Mouse (Mus musculus): ENCODE results near the gene Plekhg2.

Plekhg2 gene

DNA sequence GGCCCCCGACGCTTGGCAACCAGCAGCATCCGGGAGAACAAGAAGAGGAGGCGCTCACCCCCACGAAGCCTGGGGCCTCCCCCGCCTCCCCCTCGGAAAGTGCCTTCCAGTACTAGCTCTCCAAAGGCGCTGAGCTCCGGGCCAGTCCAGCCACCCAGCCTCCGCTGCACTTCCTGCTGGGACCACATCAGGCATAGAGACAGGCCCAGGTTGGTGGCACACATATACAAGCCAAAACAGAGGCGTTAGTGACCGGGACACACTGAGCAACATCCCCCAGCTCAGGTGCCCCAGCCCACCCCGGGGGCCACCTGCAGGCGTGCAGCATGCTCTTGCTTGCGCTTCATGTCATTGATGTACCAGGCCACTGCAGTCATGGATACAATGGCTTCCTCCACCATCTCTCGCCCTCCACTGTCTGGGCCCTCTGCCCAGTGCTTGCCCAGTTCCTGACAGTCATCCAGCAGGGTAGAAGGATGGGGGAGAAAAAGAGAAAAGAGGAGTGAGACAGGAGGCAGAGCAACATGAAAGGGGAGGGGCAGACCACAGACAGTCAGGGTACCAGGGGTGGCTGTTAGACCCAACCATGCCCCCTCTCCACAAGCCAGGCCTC lies 4.6 kb downstream of the Plekhg2 start:
- DNase-seq (ENCODE audit: low spot score in 2 of 2) = no peak

DNA sequence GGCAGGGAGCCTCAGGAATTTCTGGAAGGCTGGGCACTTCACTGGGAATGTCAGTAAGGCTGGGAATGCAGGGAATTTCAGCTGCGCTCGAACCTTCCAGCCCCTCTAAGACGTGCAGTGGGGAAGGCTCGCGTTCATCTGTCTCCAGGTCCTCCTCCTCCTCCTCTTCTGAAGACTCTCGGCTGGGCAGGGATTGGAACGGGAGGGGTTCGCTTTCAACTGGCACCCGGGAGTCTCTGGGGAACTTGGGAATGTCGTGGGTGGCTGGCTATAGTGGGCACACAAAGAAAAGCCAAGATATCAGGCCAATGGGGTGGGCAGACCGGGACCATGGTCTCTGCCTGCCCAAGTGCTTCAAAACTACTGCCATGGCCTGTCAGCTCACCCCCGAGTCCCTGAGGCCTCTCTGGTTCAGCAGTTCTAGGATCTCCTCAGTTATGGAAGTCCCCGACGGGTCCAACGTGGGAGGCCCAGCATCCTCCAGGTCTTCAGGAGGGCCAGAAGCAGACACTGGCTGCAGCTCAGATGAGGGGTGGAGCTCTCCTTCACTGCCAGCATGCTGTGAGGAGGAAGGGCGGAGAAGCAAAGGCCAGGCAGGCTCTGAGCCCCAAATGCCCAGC lies 9.8 kb downstream of the Plekhg2 start:
- DNase-seq (ENCODE audit: low spot score in 2 of 2) = no peak

DNA sequence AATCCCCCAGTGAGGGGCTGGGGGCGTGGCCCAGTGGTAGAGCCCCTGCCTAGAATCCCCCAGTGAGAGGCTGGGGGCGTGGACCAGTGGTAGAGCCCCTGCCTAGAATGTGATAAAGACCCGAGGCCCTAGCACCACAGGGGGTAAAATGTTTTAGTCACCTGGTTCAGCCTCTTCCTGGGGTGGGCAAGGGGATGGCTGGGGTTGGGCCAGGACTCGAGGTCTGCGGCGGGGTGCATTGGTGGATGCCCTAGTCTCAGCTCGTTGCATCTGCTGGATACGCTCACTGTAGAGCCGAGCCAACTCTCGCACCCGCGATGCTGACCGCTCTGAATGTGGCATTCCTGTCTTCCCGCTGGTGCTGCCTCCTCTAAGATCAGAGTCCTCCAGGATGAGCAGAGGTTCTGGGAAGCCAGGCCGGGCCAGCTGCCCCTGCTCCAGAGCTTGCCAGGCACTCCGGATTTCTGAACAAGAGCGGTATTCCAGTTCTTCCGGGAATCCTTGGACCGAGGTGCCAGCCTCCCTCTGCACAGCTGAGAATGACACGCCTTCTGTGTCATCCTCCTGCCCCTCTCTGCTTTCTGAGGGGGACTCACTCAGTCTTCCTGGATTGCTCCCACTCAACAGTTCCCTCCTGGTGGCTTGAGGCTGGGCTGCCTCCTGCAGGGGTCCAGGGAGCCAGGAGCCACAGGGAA lies 10.6 kb downstream of the Plekhg2 start:
- DNase-seq (ENCODE audit: low spot score in 2 of 2) = no peak

DNA sequence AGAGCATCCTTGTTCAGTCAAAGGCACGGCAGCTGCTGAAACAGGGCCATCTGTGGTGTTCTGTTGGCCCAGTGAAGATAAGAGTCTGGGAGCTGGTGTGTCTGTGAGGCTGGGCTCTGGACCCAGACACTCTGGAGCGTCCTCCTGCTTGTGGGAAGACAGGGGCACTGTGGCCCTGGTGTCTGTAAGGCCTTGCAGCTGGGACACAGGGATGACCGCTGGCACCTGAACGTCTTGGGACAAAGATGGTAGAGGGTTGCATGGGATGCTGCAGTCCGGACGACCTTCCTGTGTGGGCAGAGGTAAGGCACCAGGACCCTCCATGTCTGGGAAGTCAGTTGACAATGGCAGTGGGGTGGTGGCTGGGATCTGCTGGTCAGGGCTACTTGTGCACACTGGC lies 12.1 kb downstream of the Plekhg2 start:
- DNase-seq (ENCODE audit: low spot score in 2 of 2) = no peak

DNA sequence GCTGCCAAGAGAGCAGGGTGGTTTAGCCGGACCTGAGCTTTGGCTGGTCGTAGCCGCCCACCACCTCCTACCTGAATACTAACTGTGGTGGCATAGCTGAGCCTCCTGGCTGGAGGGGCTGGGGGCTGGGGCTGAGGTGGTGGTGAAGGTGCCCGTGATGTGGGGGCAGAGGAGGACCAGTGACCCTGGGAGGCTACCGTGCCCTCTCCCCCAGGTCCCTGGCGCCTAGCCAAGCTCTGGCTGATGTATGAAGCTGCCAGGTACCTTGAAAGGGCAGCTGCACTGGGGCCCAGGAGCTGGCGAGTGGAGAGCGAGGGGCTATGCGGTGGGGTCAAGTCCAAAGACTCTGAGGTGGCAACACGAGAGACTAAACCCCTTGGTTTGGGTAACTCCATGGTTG lies 12.5 kb downstream of the Plekhg2 start:
- no peak for DNase-seq (ENCODE audit: low spot score in 2 of 2)

DNA sequence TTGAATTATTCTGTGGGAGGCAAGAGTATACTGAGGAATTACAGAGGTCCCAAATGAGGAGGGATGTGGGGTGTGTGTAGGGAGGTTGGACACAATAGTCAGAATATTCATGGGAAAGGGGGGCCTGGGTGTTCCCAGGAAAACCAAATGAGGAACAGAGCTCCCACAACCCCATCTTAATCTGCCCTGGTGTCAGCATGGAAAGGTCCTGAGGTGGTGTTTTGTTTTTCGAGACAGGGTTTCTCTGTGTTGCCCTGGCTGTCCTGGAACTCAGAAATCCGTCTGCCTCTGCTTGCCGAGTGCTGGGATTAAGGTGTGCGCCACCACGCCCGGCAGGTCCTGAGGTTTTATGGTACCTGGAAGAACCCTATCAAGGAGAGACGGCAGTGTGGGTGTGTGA lies 14.0 kb downstream of the Plekhg2 start:
- no peak for DNase-seq (ENCODE audit: low spot score in 2 of 2)

DNA sequence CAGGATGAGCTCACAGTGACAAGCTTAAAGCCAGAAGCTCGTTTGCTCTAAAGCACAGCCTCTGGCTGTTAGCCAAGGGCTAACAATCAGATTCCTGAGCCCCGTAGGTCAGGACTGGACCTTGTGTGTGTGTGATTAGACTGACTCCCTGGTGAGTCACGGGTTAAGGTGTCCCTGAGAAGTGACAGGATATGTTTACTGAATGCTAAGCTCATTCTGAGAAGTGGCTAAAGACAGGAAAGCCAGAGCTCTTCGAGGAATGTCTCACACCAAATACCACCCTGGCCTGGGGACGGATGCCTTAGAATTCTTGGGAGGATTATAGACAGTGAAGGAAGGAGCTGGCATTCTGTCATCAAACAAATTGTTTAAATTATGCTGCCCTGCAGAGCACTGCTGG lies 14.4 kb downstream of the Plekhg2 start:
- no peak for DNase-seq (ENCODE audit: low spot score in 2 of 2)

DNA sequence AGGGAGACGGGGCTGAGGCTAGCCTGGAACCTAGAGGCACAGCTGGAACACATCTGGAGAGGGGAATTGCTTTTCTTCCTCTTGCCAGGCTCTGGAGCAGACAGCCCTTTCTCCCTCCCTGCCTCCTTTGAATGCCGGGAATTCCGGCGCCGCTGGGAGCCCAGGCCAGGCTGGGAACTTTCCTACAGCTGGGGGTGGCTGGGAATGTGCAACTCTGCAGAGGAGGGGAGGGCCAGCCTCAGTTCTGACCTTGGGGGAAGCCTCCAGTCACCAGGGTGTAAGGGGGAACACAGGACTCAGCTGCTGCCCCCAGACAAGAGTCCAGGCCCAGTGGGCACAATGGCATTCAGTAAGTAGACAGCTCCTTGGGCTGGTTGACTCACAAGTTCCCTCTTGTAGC lies 15.4 kb downstream of the Plekhg2 start:
- DNase-seq (ENCODE audit: low spot score in 2 of 2) = no peak

DNA sequence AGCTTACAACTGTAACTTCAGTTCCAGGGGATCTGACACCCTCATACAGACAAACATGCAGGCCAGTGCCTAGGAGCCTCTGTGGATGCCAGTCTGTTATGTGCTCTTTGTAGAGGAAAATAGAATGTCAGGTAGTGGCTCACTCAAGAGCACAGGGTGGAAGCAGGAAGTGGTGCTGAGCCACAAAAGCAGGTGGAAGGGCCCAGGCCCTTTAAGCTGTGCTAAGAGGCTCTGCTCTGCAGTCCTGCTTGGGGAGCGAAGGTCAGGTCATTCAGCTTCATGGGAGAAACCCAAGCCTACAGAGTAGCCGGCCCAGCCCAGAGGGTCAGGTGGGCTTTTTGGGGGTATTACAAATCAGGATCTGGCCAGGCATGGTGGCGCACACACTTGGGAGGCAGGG lies 17.2 kb downstream of the Plekhg2 start:
- DNase-seq (ENCODE audit: low spot score in 2 of 2) = no peak

DNA sequence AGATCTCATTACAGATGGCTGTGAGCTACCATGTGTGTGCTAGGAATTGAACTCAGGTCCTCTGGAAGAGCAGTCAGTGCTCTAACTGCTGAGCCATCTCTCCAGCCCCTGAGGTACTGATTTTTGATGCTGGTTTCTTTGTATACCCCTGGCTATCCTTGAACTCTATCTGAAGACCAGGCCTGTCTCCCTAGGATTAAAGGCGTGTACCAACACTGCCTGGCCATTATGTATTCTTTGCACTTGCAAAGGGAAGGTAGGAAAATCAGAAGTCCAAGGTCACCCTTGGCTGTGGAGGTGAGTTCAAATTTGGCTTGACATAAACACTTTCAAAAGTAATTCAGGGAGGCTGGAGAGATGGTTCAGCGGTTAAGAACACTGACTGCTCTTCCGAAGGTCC lies 17.8 kb downstream of the Plekhg2 start:
- DNase-seq (ENCODE audit: low spot score in 2 of 2) = no peak

DNA sequence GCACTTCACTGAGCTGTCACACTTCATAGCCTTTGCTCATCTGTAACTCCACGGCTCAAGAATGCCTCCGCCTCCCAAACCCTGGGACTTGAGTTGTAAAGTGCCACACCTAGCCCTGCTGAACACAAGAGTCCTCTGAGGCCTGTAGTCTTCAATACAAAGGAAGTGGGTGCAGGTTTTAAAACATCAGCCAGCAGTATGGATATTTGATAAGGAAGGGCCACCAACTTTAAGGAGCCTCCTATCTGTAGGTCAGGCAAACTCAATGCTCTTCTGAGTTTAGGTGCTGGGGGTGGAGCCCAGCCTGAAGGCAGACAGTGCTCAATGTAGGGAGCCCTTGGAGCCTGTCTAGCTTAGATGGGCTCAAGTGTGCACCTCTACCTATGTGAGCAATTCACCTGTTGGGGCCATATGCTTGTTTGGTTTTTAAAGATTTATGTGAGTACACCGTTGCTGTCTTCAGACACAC lies 18.3 kb downstream of the Plekhg2 start:
- no peak for DNase-seq (ENCODE audit: low spot score in 2 of 2)

DNA sequence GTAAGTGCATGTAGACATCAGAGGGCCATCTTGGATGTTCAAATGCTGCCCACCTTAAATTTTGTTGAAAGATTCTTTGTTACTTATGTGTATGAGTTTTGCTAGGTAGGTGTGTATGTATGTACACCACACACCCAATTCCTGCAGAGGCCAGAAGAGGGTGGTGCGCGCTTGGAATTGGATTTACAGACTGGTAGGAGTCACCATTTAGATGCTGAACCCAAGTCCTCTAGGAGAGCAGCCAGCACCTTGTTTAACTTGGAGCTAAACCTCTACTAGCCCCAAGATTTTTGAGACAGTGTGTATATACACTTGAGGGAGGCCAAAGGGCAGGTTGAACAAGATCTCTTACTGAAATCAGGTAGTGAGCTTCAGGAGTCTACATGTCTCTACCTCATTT lies 19.1 kb downstream of the Plekhg2 start:
- DNase-seq (ENCODE audit: low spot score in 2 of 2) = no peak

DNA sequence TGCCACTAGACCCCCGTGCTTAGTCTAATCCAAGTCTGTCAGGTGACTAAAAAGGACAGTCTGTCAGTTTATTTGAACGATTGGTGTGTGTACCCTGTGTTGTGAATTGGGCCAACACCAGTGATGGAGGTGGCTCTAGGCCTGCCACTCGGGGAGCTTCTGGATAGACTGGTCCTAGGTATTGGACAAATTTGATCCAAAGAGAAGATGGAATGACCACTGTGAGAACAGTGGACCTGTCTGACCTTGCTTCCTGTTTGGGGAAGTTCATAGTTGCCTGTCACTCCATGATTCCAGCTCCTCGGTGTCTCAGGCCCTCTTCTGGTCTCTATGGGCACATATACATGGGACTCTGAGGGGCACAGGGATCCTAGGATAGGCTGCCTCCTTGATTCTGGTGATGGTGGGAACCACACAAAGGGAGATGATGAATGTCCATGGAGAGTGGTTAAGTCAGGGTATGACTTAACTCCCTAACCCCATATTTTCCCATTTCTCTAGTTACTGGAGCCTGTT lies 20.7 kb downstream of the Plekhg2 start:
- no peak for DNase-seq (ENCODE audit: low spot score in 2 of 2)

DNA sequence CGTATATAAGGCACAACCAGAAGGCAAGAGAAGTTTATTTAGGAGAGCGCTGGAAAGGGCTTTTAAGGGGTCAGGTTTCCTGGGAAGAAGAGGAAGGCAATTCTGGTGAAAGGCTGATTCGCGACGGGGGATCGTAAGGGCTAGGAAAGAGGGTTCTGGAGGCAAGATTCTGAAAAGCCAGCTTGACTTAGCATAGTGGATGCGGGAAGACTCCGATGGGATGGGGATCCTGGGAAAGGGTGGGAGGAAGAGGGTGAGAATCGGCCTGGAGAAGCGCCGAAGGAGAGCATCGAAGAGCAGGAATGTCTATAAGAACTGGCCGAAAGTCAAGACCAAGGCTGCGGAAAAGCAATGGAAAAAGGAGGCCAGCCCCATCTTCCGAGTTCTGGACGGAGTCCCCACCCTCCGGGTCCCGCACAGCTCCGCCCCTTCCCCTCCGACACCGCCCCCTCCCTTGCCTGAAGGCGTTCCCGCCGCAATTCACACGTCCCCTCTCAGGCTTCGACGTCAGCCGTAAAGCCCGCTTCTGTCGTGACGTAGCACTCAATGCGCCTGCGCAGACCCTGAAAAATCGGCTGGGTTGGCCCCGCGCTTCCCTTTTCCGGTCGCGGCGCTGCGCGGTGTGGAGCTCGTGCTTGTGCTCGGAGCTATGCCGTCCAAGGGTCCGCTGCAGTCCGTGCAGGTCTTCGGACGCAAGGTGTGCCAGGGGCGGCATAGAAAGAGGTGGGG lies 22.1 kb downstream of the Plekhg2 start, which contains the start of gene Rps16:
Gene Rps16 (plus strand): TSS at position 498 of the 729 bp plus-strand sequence.
- DNase-seq (ENCODE audit: low spot score in 2 of 2) = peak; percentile 98 to 99

DNA sequence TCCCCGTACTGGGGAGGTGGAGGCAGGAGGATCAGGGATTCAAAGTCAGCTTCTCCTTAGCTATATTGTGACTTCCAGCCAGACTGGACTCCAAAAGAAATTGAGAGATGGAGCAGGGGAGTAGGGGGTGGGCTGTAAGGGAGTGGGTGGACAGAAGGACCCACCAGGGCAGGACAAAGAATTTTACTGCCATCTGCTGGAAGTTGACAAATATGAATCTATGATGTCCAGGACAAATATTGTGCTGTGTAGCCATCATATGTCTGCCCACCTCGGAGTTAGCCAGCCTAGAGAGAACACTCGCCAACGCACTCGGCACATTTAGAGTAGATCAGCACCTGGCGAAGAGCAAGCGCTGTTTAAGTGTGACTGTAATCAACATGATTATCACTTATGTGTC lies 23.8 kb downstream of the Plekhg2 start:
- no peak for DNase-seq (ENCODE audit: low spot score in 2 of 2)

DNA sequence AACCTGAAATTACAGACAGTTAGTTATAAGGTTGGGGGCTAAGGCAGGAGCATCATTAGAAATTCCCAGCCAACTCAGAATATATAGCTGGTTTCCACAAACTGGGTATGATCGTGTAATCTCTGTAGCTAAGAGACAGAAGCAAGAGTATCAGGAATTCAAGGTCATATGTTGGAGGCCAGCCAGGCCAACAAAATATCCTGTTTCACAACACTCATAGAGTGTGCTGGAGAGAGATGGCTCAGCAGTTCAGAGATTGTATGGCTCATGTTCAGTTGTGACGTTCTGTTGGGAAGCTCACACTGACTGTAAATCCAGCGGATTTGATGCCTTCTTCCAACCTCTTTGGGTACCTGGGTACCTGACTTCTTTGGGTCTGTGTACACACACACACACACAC lies 24.7 kb downstream of the Plekhg2 start:
- DNase-seq (ENCODE audit: low spot score in 2 of 2) = no peak

DNA sequence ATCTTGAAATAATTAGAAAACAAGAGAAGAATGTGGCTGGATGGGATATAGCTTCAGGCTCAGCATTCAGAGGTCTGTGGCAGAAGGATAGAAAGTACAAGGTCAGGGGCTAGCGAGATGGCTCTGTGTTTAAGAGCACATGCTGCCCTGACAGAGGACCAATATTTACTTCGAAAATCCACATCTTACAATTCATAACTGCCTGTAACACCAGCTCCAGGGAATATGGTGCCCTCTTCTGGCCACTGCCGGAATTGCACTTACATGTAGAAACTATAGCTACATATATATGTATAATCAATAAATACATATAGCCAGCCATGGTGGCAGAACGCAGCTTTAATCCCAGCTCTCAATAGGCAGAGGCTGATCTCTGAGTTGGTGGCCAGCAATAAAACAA lies 27.8 kb downstream of the Plekhg2 start:
- DNase-seq (ENCODE audit: low spot score in 2 of 2) = peak in 1 of 2 experiments; percentile 66

DNA sequence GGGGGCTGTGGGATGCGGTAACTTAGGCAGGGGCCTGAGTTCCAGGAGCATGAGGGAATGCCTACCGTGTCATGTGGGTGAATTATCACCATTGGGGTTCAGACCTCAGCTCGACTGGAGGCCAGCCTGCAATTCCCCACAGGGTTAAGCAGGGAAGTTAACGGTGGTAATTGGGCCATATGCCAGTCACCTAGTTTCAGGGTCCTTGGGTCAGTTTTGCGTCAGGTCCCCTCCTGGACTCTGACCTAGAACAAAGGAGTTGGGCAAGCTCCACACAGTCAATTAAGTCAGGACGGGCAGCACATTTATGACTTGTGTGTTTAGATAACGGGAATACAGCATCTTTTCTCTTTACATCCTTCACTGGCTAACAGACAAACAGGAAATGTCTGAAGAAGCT lies 31.0 kb downstream of the Plekhg2 start:
- no peak for DNase-seq (ENCODE audit: low spot score in 2 of 2)

DNA sequence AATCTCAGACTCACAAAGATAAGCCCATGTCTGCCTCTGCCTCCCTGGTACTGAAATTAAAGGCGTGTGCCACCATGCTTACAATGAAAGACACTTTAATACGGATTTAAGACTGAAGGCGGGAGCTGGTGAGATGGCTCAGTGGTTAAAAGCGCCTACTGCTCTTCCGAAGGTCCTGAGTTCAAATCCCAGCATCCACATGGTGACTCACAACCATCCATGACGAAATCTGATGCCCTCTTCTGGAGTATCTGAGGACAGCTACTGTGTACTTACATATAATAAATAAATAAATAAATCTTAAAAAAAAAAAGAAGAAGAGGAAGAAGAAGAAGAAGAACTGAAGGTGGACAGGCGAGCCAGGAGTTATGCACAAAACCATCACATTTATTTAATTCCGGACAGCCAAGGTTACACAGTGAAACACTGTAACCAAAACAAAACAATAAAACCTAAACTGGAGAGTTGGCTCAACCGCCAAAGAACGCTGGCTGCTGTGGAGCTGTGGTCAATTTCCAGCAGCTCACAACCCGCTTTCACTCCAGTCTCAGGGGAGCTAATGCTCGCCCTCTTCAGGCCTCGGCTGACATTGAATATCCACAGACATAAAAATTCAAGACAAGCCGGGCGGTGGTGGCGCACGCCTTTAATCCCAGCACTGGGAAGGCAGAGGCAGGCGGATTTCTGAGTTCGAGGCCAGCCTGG lies 33.0 kb downstream of the Plekhg2 start:
- DNase-seq (ENCODE audit: low spot score in 2 of 2) = peak in 1 of 2 experiments; percentile 24

DNA sequence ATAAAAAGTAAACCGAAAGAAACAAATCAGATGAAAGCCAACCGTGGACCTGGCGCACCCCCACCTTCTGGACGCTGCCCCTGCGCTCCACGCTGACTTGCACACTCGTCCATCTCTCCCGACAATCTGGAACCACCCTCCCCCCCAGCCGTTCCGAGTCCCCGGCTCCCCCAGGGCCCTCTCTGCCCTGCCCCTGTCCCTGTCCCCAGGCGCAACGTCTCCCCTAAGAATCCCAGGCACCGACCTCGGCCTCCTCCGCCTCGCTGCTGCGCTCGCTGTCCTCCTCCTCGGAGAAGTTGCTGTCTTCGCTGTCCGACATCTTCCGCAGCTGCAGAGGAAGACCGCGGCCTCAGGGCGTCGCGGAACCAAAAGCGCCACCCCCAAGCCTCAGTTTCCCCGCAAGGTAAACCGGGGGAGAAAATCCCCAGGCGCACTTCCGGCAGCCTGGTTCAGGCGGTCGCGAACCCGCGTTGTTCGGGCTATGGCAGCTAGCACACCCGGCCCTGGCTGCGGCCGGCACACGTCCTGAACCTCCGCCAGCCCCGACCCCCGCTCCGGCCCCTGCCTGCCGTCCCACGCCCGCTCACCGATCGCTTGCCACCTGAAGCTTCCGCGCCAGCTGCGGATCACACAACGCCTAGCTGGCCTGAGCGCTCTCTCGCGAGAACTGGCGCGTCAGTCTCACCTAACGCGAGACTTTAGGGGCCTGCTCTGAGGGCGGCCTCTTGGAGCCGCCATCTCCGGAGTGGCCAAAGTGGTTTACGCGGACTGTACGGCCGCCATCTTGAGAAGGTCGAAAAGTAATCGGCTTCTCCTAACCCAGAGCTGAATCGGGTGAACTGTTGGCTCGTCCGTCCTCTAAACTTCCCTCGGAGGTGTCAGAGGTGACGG lies 34.0 kb downstream of the Plekhg2 start, which contains the start of gene Supt5:
Gene Supt5 (minus strand): TSS at position 639 of the 891 bp plus-strand sequence.
- peak; percentile 91 to 95 for DNase-seq (ENCODE audit: low spot score in 2 of 2)

Data from cerebellum, postnatal 4 days (tissue).